Mouse (Mus musculus): ENCODE measurements around the gene Scn9a. TPM values are rescaled to one million over a fixed set of nuclear protein-coding genes. Genes with fewer than 3 reads are reported as not detected.
A peak's percentile ranks its signal among the peaks of the same experiment; 100 is the strongest.

Gene Scn9a
- polyA plus RNA-seq, 1 experiment from 2014 or later: 14.4 TPM

GRCm38 (mm10) chr2:66590151-66590550 is 44.6 kb downstream of the Scn9a start:
- Histone ChIP-seq H3K27ac (ENCODE audit: low read depth, low read length) (no peak overlapping the region), H3K9ac (ENCODE audit: low read depth, low read length) (no peak overlapping the region), H3K27me3 (replicated peaks; ENCODE audit: control insufficient read depth, insufficient read depth, low read length) (no peaks in the 10 kb centered on the region), H3K9me3 (ENCODE audit: control insufficient read depth, low read length) (no peaks in the 10 kb centered on the region), H3K36me3 (ENCODE audit: control insufficient read depth, insufficient read depth, low read length) (no peaks in the 10 kb centered on the region), H3K4me2 (ENCODE audit: low read length) (no peak overlapping the region), H3K4me3 (ENCODE audit: low read length) (no peak overlapping the region), H3K4me1 (ENCODE audit: control insufficient read depth, insufficient read depth, low read depth, low read length) (no peaks in the 10 kb centered on the region)
- 76% methylated on average over 3 of the region's 3 CpGs for WGBS
- no peak for ATAC-seq

GRCm38 (mm10) chr2:66580026-66580808 is 54.5 kb downstream of the Scn9a start:
- H3K4me2 ChIP-seq (ENCODE audit: low read length): no peak overlapping the region
- no peaks in the 10 kb centered on the region for H3K9me3 ChIP-seq (ENCODE audit: control insufficient read depth, low read length)
- no peaks in the 10 kb centered on the region for H3K27me3 ChIP-seq (replicated peaks; ENCODE audit: control insufficient read depth, insufficient read depth, low read length)
- peak; percentile 95 for ATAC-seq
- no peak overlapping the region for H3K9ac ChIP-seq (ENCODE audit: low read depth, low read length)
- H3K4me3 ChIP-seq (ENCODE audit: low read length): no peak overlapping the region
- no peak overlapping the region for H3K27ac ChIP-seq (ENCODE audit: low read depth, low read length)
- no peaks in the 10 kb centered on the region; the same call in 1 of the 2 replicates for H3K4me1 ChIP-seq (ENCODE audit: control insufficient read depth, insufficient read depth, low read depth, low read length)
- H3K36me3 ChIP-seq (ENCODE audit: control insufficient read depth, insufficient read depth, low read length): no peaks in the 10 kb centered on the region
- WGBS: 61% methylated on average over 5 of the region's 5 CpGs

- H3K9me3 ChIP-seq (ENCODE audit: control insufficient read depth, low read length): peaks cover 3% of the 10 kb centered on the region; the same call in 1 of the 2 replicates
- H3K4me3 ChIP-seq (ENCODE audit: low read length): no peak overlapping the region
- no peaks in the 10 kb centered on the region for H3K4me1 ChIP-seq (ENCODE audit: control insufficient read depth, insufficient read depth, low read depth, low read length)
- no peak overlapping the region for H3K4me2 ChIP-seq (ENCODE audit: low read length)
- H3K27ac ChIP-seq (ENCODE audit: low read depth, low read length): no peak overlapping the region
- no peaks in the 10 kb centered on the region for H3K27me3 ChIP-seq (replicated peaks; ENCODE audit: control insufficient read depth, insufficient read depth, low read length)
- H3K9ac ChIP-seq (ENCODE audit: low read depth, low read length): no peak overlapping the region
- ATAC-seq: no peak
- peaks cover 8% of the 10 kb centered on the region for H3K36me3 ChIP-seq (ENCODE audit: control insufficient read depth, insufficient read depth, low read length)
- WGBS: 84% methylated on average over 3 of the region's 3 CpGs
Measured at GRCm38 (mm10) chr2:66548254-66548653, 86.5 kb downstream of the Scn9a start.

GRCm38 (mm10) chr2:66519966-66520365 is 114.8 kb downstream of the Scn9a start:
- H3K9me3 ChIP-seq (ENCODE audit: control insufficient read depth, low read length): no peaks in the 10 kb centered on the region
- 69% methylated on average over 3 of the region's 3 CpGs for WGBS
- H3K4me3 ChIP-seq (ENCODE audit: low read length): no peak overlapping the region
- ATAC-seq: no peak
- no peak overlapping the region for H3K4me2 ChIP-seq (ENCODE audit: low read length)
- H3K27ac ChIP-seq (ENCODE audit: low read depth, low read length): no peak overlapping the region
- no peaks in the 10 kb centered on the region for H3K27me3 ChIP-seq (replicated peaks; ENCODE audit: control insufficient read depth, insufficient read depth, low read length)
- no peaks in the 10 kb centered on the region for H3K36me3 ChIP-seq (ENCODE audit: control insufficient read depth, insufficient read depth, low read length)
- no peak overlapping the region for H3K9ac ChIP-seq (ENCODE audit: low read depth, low read length)
- no peaks in the 10 kb centered on the region for H3K4me1 ChIP-seq (ENCODE audit: control insufficient read depth, insufficient read depth, low read depth, low read length)

GRCm38 (mm10) chr2:66511424-66511823 is 123.3 kb downstream of the Scn9a start:
- 76% methylated on average over 2 of the region's 2 CpGs for WGBS
- Histone ChIP-seq H3K36me3 (ENCODE audit: control insufficient read depth, insufficient read depth, low read length) (no peaks in the 10 kb centered on the region; the same call in 1 of the 2 replicates), H3K9me3 (ENCODE audit: control insufficient read depth, low read length) (no peaks in the 10 kb centered on the region), H3K9ac (ENCODE audit: low read depth, low read length) (no peak overlapping the region), H3K4me2 (ENCODE audit: low read length) (no peak overlapping the region), H3K4me1 (ENCODE audit: control insufficient read depth, insufficient read depth, low read depth, low read length) (no peaks in the 10 kb centered on the region), H3K27me3 (replicated peaks; ENCODE audit: control insufficient read depth, insufficient read depth, low read length) (no peaks in the 10 kb centered on the region), H3K27ac (ENCODE audit: low read depth, low read length) (no peak overlapping the region), H3K4me3 (ENCODE audit: low read length) (no peak overlapping the region)
- ATAC-seq: no peak

- no peaks in the 10 kb centered on the region for H3K36me3 ChIP-seq (ENCODE audit: control insufficient read depth, insufficient read depth, low read length)
- no peak overlapping the region for H3K4me2 ChIP-seq (ENCODE audit: low read length)
- 88% methylated on average over 3 of the region's 3 CpGs for WGBS
- no peak overlapping the region for H3K9ac ChIP-seq (ENCODE audit: low read depth, low read length)
- no peak overlapping the region for H3K4me3 ChIP-seq (ENCODE audit: low read length)
- H3K4me1 ChIP-seq (ENCODE audit: control insufficient read depth, insufficient read depth, low read depth, low read length): no peaks in the 10 kb centered on the region
- ATAC-seq: no peak
- H3K27ac ChIP-seq (ENCODE audit: low read depth, low read length): no peak overlapping the region
- H3K9me3 ChIP-seq (ENCODE audit: control insufficient read depth, low read length): no peaks in the 10 kb centered on the region
- H3K27me3 ChIP-seq (replicated peaks; ENCODE audit: control insufficient read depth, insufficient read depth, low read length): no peaks in the 10 kb centered on the region
Measured at GRCm38 (mm10) chr2:66508032-66508431, 126.7 kb downstream of the Scn9a start.

- ATAC-seq: no peak
- Histone ChIP-seq H3K36me3 (ENCODE audit: control insufficient read depth, insufficient read depth, low read length) (no peaks in the 10 kb centered on the region), H3K27ac (ENCODE audit: low read depth, low read length) (no peak overlapping the region), H3K4me1 (ENCODE audit: control insufficient read depth, insufficient read depth, low read depth, low read length) (no peaks in the 10 kb centered on the region), H3K4me3 (ENCODE audit: low read length) (no peak overlapping the region), H3K4me2 (ENCODE audit: low read length) (no peak overlapping the region), H3K27me3 (replicated peaks; ENCODE audit: control insufficient read depth, insufficient read depth, low read length) (no peaks in the 10 kb centered on the region), H3K9me3 (ENCODE audit: control insufficient read depth, low read length) (no peaks in the 10 kb centered on the region), H3K9ac (ENCODE audit: low read depth, low read length) (no peak overlapping the region)
- 91% methylated on average over 1 of the region's 1 CpGs for WGBS
Measured at GRCm38 (mm10) chr2:66507616-66508015, 127.1 kb downstream of the Scn9a start.

GRCm38 (mm10) chr2:66502158-66502557 is 132.6 kb downstream of the Scn9a start:
- H3K9ac ChIP-seq (ENCODE audit: low read depth, low read length): no peak overlapping the region
- no peaks in the 10 kb centered on the region for H3K27me3 ChIP-seq (replicated peaks; ENCODE audit: control insufficient read depth, insufficient read depth, low read length)
- H3K4me2 ChIP-seq (ENCODE audit: low read length): no peak overlapping the region
- H3K4me1 ChIP-seq (ENCODE audit: control insufficient read depth, insufficient read depth, low read depth, low read length): no peaks in the 10 kb centered on the region
- H3K27ac ChIP-seq (ENCODE audit: low read depth, low read length): no peak overlapping the region
- no peak overlapping the region for H3K4me3 ChIP-seq (ENCODE audit: low read length)
- no peak for ATAC-seq
- 0 out of 2 replicates have a peak, but pooled peaks cover 2% of the 10 kb centered on the region for H3K36me3 ChIP-seq (ENCODE audit: control insufficient read depth, insufficient read depth, low read length)
- WGBS: 90% methylated on average over 3 of the region's 3 CpGs
- no peaks in the 10 kb centered on the region for H3K9me3 ChIP-seq (ENCODE audit: control insufficient read depth, low read length)

GRCm38 (mm10) chr2:66494556-66494955 is 140.2 kb downstream of the Scn9a start:
- Histone ChIP-seq H3K4me2 (ENCODE audit: low read length) (no peak overlapping the region), H3K36me3 (ENCODE audit: control insufficient read depth, insufficient read depth, low read length) (0 out of 2 replicates have a peak, but pooled peaks cover 2% of the 10 kb centered on the region), H3K27me3 (replicated peaks; ENCODE audit: control insufficient read depth, insufficient read depth, low read length) (no peaks in the 10 kb centered on the region), H3K4me3 (ENCODE audit: low read length) (no peak overlapping the region), H3K9me3 (ENCODE audit: control insufficient read depth, low read length) (no peaks in the 10 kb centered on the region), H3K27ac (ENCODE audit: low read depth, low read length) (no peak overlapping the region), H3K4me1 (ENCODE audit: control insufficient read depth, insufficient read depth, low read depth, low read length) (no peaks in the 10 kb centered on the region), H3K9ac (ENCODE audit: low read depth, low read length) (no peak overlapping the region)
- ATAC-seq: no peak
- 90% methylated on average over 8 of the region's 8 CpGs for WGBS
